35 mouse cellular contexts compared by ENCODE assay signal in the genomic region with DNA sequence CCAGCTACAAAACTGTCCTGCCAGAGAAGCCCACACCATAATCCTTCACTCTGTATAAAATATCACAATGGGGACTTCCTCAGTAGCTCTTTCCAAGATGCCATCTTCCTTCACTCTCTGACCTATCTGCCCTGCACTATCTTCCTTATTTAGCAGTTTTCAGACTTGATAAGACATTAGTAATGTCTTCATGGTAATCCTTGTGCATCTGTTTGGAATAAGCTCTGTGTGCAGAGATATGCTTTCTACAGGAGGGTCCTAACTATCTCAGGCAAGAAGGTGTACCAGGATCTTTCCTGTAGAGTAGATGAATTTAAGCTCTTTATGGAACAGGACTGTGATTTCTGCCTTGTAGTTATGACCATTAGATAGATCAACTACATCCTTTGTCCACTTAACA.
"Had no signal": no experiment of that assay in that cellular context is flagged by ENCODE, and none has a peak within 500 bp of the region (broad histone marks: within the 10 kb centered on the region; RNA-seq: fewer than 3 reads in every experiment).

No protein-coding gene starts in this region.

- H3K4me2 ChIP-seq: heart, embryonic 11.5 days; heart, embryonic 12.5 days; heart, embryonic 13.5 days; heart, embryonic 15.5 days; hindbrain, embryonic 12.5 days; hindbrain, embryonic 13.5 days; hindbrain, embryonic 14.5 days; hindbrain, embryonic 15.5 days; intestine, embryonic 15.5 days; kidney, embryonic 15.5 days had no signal

- H3K27ac ChIP-seq: heart, embryonic 10.5 days; heart, embryonic 15.5 days; hindbrain, embryonic 12.5 days; hindbrain, embryonic 13.5 days; hindbrain, embryonic 14.5 days; hindbrain, embryonic 15.5 days; hindbrain, postnatal 0 days; intestine, embryonic 15.5 days; kidney, embryonic 15.5 days; kidney, postnatal 0 days; layer of hippocampus, adult 2 months; left cerebral cortex, adult 2 months had no signal

- H3K4me3 ChIP-seq: heart, embryonic 10.5 days; heart, embryonic 12.5 days; heart, embryonic 13.5 days; heart, embryonic 15.5 days; hindbrain, embryonic 12.5 days; hindbrain, embryonic 13.5 days; hindbrain, embryonic 15.5 days; intestine, embryonic 15.5 days; kidney, embryonic 15.5 days; layer of hippocampus, adult 2 months; left cerebral cortex, adult 2 months had no signal

- H3K36me3 ChIP-seq: heart, embryonic 10.5 days; heart, embryonic 12.5 days; heart, embryonic 13.5 days; heart, embryonic 15.5 days; hindbrain, embryonic 12.5 days; hindbrain, embryonic 13.5 days; hindbrain, embryonic 15.5 days; intestine, embryonic 15.5 days; kidney, embryonic 15.5 days had no signal

- H3K27me3 ChIP-seq: heart, embryonic 12.5 days; heart, embryonic 13.5 days; heart, embryonic 15.5 days; hindbrain, embryonic 12.5 days; hindbrain, embryonic 13.5 days; hindbrain, embryonic 15.5 days; intestine, embryonic 15.5 days; kidney, embryonic 15.5 days had no signal

- ATAC-seq: hindbrain, embryonic 16.5 days; hindbrain, postnatal 0 days; inflammation-experienced regulatory T-cells, adult 6 months; intestine, embryonic 15.5 days; intestine, embryonic 16.5 days; intestine, postnatal 0 days had no signal

- H3K9ac ChIP-seq: heart, embryonic 12.5 days; heart, embryonic 13.5 days; heart, embryonic 15.5 days; hindbrain, embryonic 12.5 days; hindbrain, embryonic 13.5 days; hindbrain, embryonic 14.5 days; hindbrain, embryonic 15.5 days; intestine, embryonic 15.5 days; kidney, embryonic 15.5 days had no signal

- H3K9me3 ChIP-seq: heart, embryonic 10.5 days; heart, embryonic 12.5 days; heart, embryonic 13.5 days; heart, embryonic 15.5 days; hindbrain, embryonic 12.5 days; hindbrain, embryonic 13.5 days; hindbrain, embryonic 15.5 days; intestine, embryonic 15.5 days; kidney, embryonic 15.5 days had no signal

- DNase-seq: heart, postnatal 10 days; heart, postnatal 14 days; heart, postnatal 36 days; heart, postnatal 4 days; kidney, adult 11 months; kidney, adult 18-20 months; kidney, adult 2 months; kidney, adult 8-10 months; kidney, adult 9 months; kidney, postnatal 10 days; kidney, postnatal 14 days; kidney, postnatal 25 days; kidney, postnatal 36 days; kidney, postnatal 4 days; layer of hippocampus, adult 9-11 months; layer of hippocampus, postnatal 36 days had no signal
